Comparison of ENCODE assay signal across 8 mouse cellular contexts in the genomic region with DNA sequence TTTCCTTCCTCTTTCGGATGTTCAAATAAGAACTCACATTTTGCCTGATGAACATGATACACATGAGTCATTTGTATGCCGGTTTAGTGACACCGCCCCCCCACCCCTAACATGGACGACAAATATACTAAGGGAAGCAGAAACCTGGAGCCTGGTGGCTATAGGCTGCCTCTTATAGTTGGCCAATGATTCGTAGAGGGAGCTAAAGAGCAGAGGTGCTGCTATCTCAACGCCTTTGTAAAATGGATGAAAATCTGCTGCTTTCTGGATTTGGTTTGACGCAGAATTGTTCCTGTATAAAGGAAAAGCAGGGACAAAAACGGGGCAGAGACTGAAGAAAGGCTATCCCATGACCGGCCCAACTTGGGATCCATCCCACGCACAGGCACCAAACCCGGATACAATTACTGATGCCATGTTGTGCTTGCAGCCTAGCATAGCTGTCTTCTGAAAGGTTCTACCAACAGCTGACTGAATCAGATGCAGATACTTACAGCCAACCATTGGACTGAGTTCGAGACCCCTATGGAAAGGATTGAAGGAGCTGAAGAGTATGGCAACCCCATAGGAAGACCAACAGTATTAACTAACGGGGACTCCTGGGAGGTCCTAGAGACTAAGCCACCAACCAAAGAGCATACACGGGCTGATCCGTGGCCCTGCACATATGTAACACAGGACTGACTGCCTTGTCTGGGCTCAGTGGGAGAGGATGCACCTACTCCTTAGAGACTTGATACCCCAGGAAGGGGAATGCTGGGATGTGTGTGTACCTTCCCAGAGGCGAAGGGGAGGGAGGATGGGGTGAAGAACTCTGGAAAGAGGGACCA. TPM values are rescaled to one million over a fixed set of nuclear protein-coding genes. Genes with fewer than 3 reads are reported as not detected.
A peak's percentile ranks its signal among the peaks of the same experiment; 100 is the strongest.
DNase-seq lines count a peak whose midpoint lies in the region; ATAC-seq lines count a peak whose summit lies in the region.

No protein-coding gene starts in this region.

- no peaks in the 10 kb centered on the region for H3K9me3 ChIP-seq in limb, embryonic 13.5 days
- no peaks in the 10 kb centered on the region for H3K9me3 ChIP-seq in midbrain, embryonic 11.5 days (ENCODE audit: control insufficient read depth, low read length)
- H3K9me3 ChIP-seq in stomach, embryonic 14.5 days (ENCODE audit: control insufficient read depth, low read depth, low read length): no peaks in the 10 kb centered on the region

- H3K4me2 ChIP-seq in limb, embryonic 13.5 days (replicated peaks): peak overlapping the region; percentile 72
- peak overlapping the region; percentile 58 for H3K4me2 ChIP-seq in midbrain, embryonic 11.5 days
- H3K4me2 ChIP-seq in stomach, embryonic 14.5 days (replicated peaks; ENCODE audit: low read depth, low read length): peak overlapping the region; percentile 30

- peak; percentile 88 for DNase-seq in CD4-positive, CD25-positive, alpha-beta regulatory T cell, adult 2 months (ENCODE audit: low read depth, low spot score)
- DNase-seq in MN1 (ENCODE audit: low spot score): peak; percentile 79
- peak; percentile 58 for DNase-seq in embryo, embryonic 9.5 days (ENCODE audit: extremely low spot score)
- peak; percentile 54 to 57 for DNase-seq in heart, postnatal 10 days
- peak; percentile 91 for DNase-seq in midbrain, embryonic 11.5 days (ENCODE audit: low spot score, missing footprints)
- no peak for DNase-seq in layer of hippocampus, adult 9-10 months (ENCODE audit: low spot score)

- WGBS in limb, embryonic 13.5 days: 24% methylated on average over 16 of the region's 16 CpGs
- 25% methylated on average over 16 of the region's 16 CpGs for WGBS in midbrain, embryonic 11.5 days
- WGBS in stomach, embryonic 14.5 days: 27% methylated on average over 16 of the region's 16 CpGs

- H3K27ac ChIP-seq in limb, embryonic 13.5 days: peak overlapping the region; percentile 99
- peak overlapping the region; percentile 97 for H3K27ac ChIP-seq in midbrain, embryonic 11.5 days (ENCODE audit: low read depth, low read length)
- H3K27ac ChIP-seq in stomach, embryonic 14.5 days (ENCODE audit: low read length): peak overlapping the region; percentile 100

- peak overlapping the region; percentile 67 for H3K4me3 ChIP-seq in limb, embryonic 13.5 days
- peak overlapping the region; percentile 66 for H3K4me3 ChIP-seq in midbrain, embryonic 11.5 days (ENCODE audit: low read depth, low read length)
- H3K4me3 ChIP-seq in stomach, embryonic 14.5 days (ENCODE audit: low read depth, low read length): peak overlapping the region; percentile 56

- H3K9ac ChIP-seq in limb, embryonic 13.5 days: peak overlapping the region; percentile 84
- peak overlapping the region; percentile 79 for H3K9ac ChIP-seq in midbrain, embryonic 11.5 days (ENCODE audit: low read length)
- no peak overlapping the region for H3K9ac ChIP-seq in stomach, embryonic 14.5 days (replicated peaks; ENCODE audit: low read depth, low read length)

- peak; percentile 41; the same call in 1 of the 2 replicates for ATAC-seq in limb, embryonic 13.5 days (ENCODE audit: low FRiP score, low read depth)
- peak; percentile 41 for ATAC-seq in midbrain, embryonic 11.5 days (ENCODE audit: low FRiP score)
- ATAC-seq in stomach, embryonic 14.5 days (ENCODE audit: insufficient number of reproducible peaks, insufficient read depth, low FRiP score, low read depth): peak; percentile 51; the same call in 1 of the 2 replicates

- no peaks in the 10 kb centered on the region for H3K27me3 ChIP-seq in limb, embryonic 13.5 days
- H3K27me3 ChIP-seq in midbrain, embryonic 11.5 days (ENCODE audit: control insufficient read depth, insufficient read depth, low read length): no peaks in the 10 kb centered on the region
- no peaks in the 10 kb centered on the region for H3K27me3 ChIP-seq in stomach, embryonic 14.5 days (ENCODE audit: control insufficient read depth, insufficient read depth, low read length)

- no peaks in the 10 kb centered on the region for H3K36me3 ChIP-seq in limb, embryonic 13.5 days
- H3K36me3 ChIP-seq in midbrain, embryonic 11.5 days (ENCODE audit: control insufficient read depth, insufficient read depth, low read length): no peaks in the 10 kb centered on the region
- no peaks in the 10 kb centered on the region for H3K36me3 ChIP-seq in stomach, embryonic 14.5 days (ENCODE audit: control insufficient read depth, insufficient read depth, low read length)

- peaks cover 6% of the 10 kb centered on the region for H3K4me1 ChIP-seq in limb, embryonic 13.5 days
- peaks cover 4% of the 10 kb centered on the region for H3K4me1 ChIP-seq in midbrain, embryonic 11.5 days (ENCODE audit: control insufficient read depth, insufficient read depth, low read length)
- H3K4me1 ChIP-seq in stomach, embryonic 14.5 days (ENCODE audit: control insufficient read depth, insufficient read depth, low read length): 0 out of 2 replicates have a peak, but pooled peaks cover 2% of the 10 kb centered on the region

- intact Hi-C loops in heart, postnatal 10 days (cut with DNase I): loop anchor here (1.0 to 2.0 kb wide), 2 partner anchors 7 to 63 kb away; a partner anchor contains a TSS

RNA-seq across cellular contexts. Expression of a gene that starts 7.7 kb away (rescaled TPM):
- 10 to 100 TPM; 28.5 to 32.8 TPM for total RNA-seq in heart, postnatal 10 days (2021)
- 6.4 and 7.1 TPM in 2 replicates for polyA plus RNA-seq in limb, embryonic 13.5 days (2015; fragmentation: Nextera tagmentation; extraction: Ambion mirVana)
- 3.0 and 3.6 TPM in 2 replicates for polyA plus RNA-seq in midbrain, embryonic 11.5 days (2014; fragmentation: Nextera tagmentation; extraction: Ambion mirVana)
- 6.7 and 7.9 TPM in 2 replicates for polyA plus RNA-seq in stomach, embryonic 14.5 days (2014; fragmentation: Nextera tagmentation; extraction: Ambion mirVana)

RNA-seq across cellular contexts. Expression of a gene that starts 10.5 kb away (rescaled TPM):
- 1 to 10 TPM; 2.1 to 2.5 TPM for total RNA-seq in heart, postnatal 10 days (2021)
- polyA plus RNA-seq in limb, embryonic 13.5 days (2015; fragmentation: Nextera tagmentation; extraction: Ambion mirVana): 72.7 and 83.0 TPM in 2 replicates
- polyA plus RNA-seq in midbrain, embryonic 11.5 days (2014; fragmentation: Nextera tagmentation; extraction: Ambion mirVana): 24.4 and 25.5 TPM in 2 replicates
- polyA plus RNA-seq in stomach, embryonic 14.5 days (2014; fragmentation: Nextera tagmentation; extraction: Ambion mirVana): 12.8 and 14.2 TPM in 2 replicates

RNA-seq across cellular contexts. Expression of a gene that starts 44.0 kb away (rescaled TPM):
- total RNA-seq in heart, postnatal 10 days (2021): 1 to 10 TPM; 2.9 to 3.2 TPM
- 3.6 and 3.8 TPM in 2 replicates for polyA plus RNA-seq in limb, embryonic 13.5 days (2015; fragmentation: Nextera tagmentation; extraction: Ambion mirVana)
- polyA plus RNA-seq in midbrain, embryonic 11.5 days (2014; fragmentation: Nextera tagmentation; extraction: Ambion mirVana): 2.0 and 2.4 TPM in 2 replicates
- polyA plus RNA-seq in stomach, embryonic 14.5 days (2014; fragmentation: Nextera tagmentation; extraction: Ambion mirVana): 2.9 and 3.1 TPM in 2 replicates
